Mouse (Mus musculus) stomach, adult 2 months (tissue): Measurements from ENCODE around the gene Prkag2. TPM values are rescaled to one million over a fixed set of nuclear protein-coding genes. Genes with fewer than 3 reads are reported as not detected.

Experiments used
- polyA plus RNA-seq: library from polyadenylated mRNA; depleted of rRNA; stranded (reverse); fragments of >200 nt; gene quantifications from 2 replicates; pipeline ENCODE4 v1.2.3, GENCODE M21; 2012; rRNA removed

Prkag2 gene
- 3.4 and 4.7 TPM in 2 replicates for polyA plus RNA-seq

GRCm38 (mm10) chr5:25100516-25101125 lies at the start of gene Prkag2:
Prkag2 (minus strand) TSS chr5:25100642.

GRCm38 (mm10) chr5:24842274-24843102 lies 258.0 kb downstream of the Prkag2 start, which contains the start of gene Rheb:
Rheb (minus strand) TSS chr5:24842624.

Other genes with a start within 250 kb of the Prkag2 start
- gene Galntl5, start 80.8 kb upstream of the Prkag2 start, polyA plus RNA-seq: not detected in 2 replicates
- gene Galnt11, start 121.3 kb upstream of the Prkag2 start, polyA plus RNA-seq: 2.6 and 5.4 TPM in 2 replicates
- not detected in 2 replicates for gene E130116L18Rik, start 122.5 kb upstream of the Prkag2 start, polyA plus RNA-seq